Mouse (Mus musculus) heart, adult 2 months (tissue): ENCODE measurements around the gene Lpcat3. TPM values are rescaled to one million over a fixed set of nuclear protein-coding genes. Genes with fewer than 3 reads are reported as not detected.
"Not testable (repeated sequence)": the region's sequence is repeated elsewhere in the genome, so short reads cannot be mapped to it uniquely, and the experiment has no call there.

Source experiments
- DNase-seq, 2 experiments: peaks; one replicate each; pipeline ENCODE4 v3.0.0; 2021
- H3K27ac ChIP-seq: fragments of 200-600 bp; 2 replicates; pipeline ENCODE4 v1.8.1; 2022
- H3K27me3 ChIP-seq: fragments of 200-500 bp; 2 replicates; pipeline ENCODE4 v1.6.1; 2012; ENCODE audit warnings: mild to moderate bottlenecking, low read length, inconsistent platforms, mixed read lengths; ENCODE audit not compliant: control insufficient read depth, insufficient read depth
- H3K36me3 ChIP-seq: fragments of 200-500 bp; 2 replicates; pipeline ENCODE4 v1.6.1; 2012; ENCODE audit warnings: low read length, inconsistent platforms; ENCODE audit not compliant: control insufficient read depth, insufficient read depth
- H3K4me1 ChIP-seq: fragments of 200-500 bp; 2 replicates; pipeline ENCODE4 v1.6.1; 2011; ENCODE audit warnings: low read length; ENCODE audit not compliant: control insufficient read depth, insufficient read depth
- H3K4me3 ChIP-seq: fragments of 200-600 bp; 2 replicates; pipeline ENCODE4 v1.8.1; 2022
- H3K79me2 ChIP-seq: fragments of 200-500 bp; replicated peaks from 2 replicates; pipeline ENCODE4 v1.6.1; 2012; ENCODE audit warnings: mild to moderate bottlenecking, inconsistent platforms, low read length, moderate library complexity, mixed read lengths; ENCODE audit not compliant: control insufficient read depth, insufficient read depth
- H3K9ac ChIP-seq: fragments of 200-500 bp; 2 replicates; pipeline ENCODE4 v1.6.1; 2012; ENCODE audit warnings: low read depth, mild to moderate bottlenecking, control low read depth, inconsistent platforms, low read length, mixed read lengths
- CTCF ChIP-seq: fragments of 200-600 bp; IDR thresholded peaks from 2 replicates; pipeline ENCODE4 v1.8.1; 2022; ENCODE audit warnings: antibody characterized with exemption, mild to moderate bottlenecking, moderate library complexity
- EP300 ChIP-seq: fragments of 200-500 bp; IDR thresholded peaks from 2 replicates; pipeline ENCODE4 v1.6.1; 2011; ENCODE audit warnings: low read depth, low read length, control low read depth; ENCODE audit not compliant: insufficient read depth
- POLR2A ChIP-seq: fragments of 200-500 bp; IDR thresholded peaks from 2 replicates; pipeline ENCODE4 v1.6.1; 2011; ENCODE audit warnings: mild to moderate bottlenecking, low read depth, low read length, control low read depth; ENCODE audit not compliant: insufficient read depth
- WGBS: fragments of 180-500 bp; shearing (Covaris S2); methylation state at CpG from one replicate; pipeline ENCODE4 v1.1.7; 2018; 5-methylcytosine and 5-hydroxymethylcytosine counted together
- intact Hi-C: fragments of 180-260 bp; cut with DNase I; formaldehyde crosslinking; loops from one replicate; pipeline ENCODE4 v1.15.1; 2025
- long read RNA-seq: library from polyadenylated mRNA; stranded (forward); transcript quantifications from one replicate; pipeline ENCODE4 v2.0.0, GENCODE M21; 2021
- polyA plus RNA-seq: library from polyadenylated mRNA; depleted of rRNA; stranded (reverse); fragments of >200 nt; gene quantifications from 2 replicates; pipeline ENCODE4 v1.2.3, GENCODE M21; 2012; rRNA removed
- total RNA-seq, 2 experiments: library from RNA; stranded (reverse); gene quantifications; 2 replicates each; pipeline ENCODE4 v1.2.3; 2021

Gene Lpcat3
- total RNA-seq (10 to 100 TPM; 34.9 to 40.5 TPM), polyA plus RNA-seq (73.4 and 116 TPM in 2 replicates)
- long read RNA-seq, transcript Lpcat3-201 (13 exons, 2,281 nt) = major isoform, 58 of 63 reads
- long read RNA-seq, partial matches to known transcripts = 2 of 63 reads
- long read RNA-seq, other reads (novel, unspliced or antisense) = 3 of 63 reads

DNA sequence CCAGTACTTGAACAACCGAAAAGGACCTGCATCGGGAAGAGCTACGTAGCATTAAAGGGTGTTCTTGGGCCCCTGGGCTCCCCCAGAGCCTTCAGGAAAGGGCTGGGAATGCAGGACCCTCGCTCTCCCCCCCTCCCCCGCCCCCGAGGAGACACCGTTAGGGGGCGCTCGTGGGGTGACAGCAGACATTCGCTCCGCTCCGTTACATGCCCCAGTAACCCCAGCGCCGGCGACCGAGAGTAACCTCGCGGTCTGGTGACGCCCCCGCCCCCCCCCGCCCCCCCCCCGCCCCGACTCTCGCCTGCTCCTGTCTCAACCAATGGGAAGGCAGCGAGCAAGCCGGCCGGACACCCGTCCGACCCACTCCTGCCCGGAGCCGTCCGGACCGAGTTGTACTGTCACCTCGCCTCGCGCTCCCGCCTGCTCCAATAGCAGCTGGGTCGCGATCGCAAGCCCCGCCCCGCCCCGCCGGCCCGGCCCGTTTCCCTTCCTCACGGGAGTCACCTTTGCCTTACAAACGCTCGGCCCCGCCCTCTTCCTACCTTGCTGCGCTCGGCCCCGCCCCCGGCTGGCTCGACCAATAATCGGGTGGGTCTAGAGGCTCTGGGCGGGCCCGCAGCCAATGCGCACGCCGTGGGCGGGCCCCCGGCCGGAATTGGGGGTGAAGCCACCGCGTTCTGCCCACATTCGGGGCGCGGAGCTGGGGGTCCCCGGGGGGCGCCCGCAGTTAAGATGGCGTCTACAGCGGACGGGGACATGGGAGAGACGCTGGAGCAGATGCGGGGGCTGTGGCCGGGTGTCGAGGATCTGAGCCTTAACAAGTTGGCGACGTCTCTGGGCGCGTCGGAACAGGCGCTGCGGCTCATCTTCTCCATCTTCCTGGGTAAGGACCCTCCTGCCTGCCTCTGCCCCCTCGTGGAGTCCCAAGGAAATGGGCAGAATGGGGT lies at the start of gene Lpcat3:
Gene Lpcat3, plus strand, starts transcription at position 551 of the 947 bp plus-strand sequence.
- under 1% methylated on average over 69 of the region's 87 CpGs for WGBS
- DNase-seq = peak; percentile 98 to 99
- peak within 1 kb of the TSS; percentile 91 for H3K4me3 ChIP-seq
- H3K36me3 ChIP-seq = no peaks in the 10 kb centered on the region
- no peaks in the 10 kb centered on the region for H3K27me3 ChIP-seq
- 0 out of 2 replicates have a peak, but pooled peaks have one; percentile 34 for TF ChIP-seq POLR2A
- peak; percentile 82 for TF ChIP-seq CTCF
- TF ChIP-seq EP300 = no peak
- peak within 1 kb of the TSS; percentile 94 for H3K27ac ChIP-seq
- H3K79me2 ChIP-seq = no peaks in the 10 kb centered on the region
- no peaks in the 10 kb centered on the region for H3K4me1 ChIP-seq
- H3K9ac ChIP-seq = peak within 1 kb of the TSS; percentile 77
- intact Hi-C loops = loop anchor here (1.0 to 2.0 kb wide), 3 partner anchors 50 to 93 kb away; partner anchors contain the start of genes Emg1, Grcc10 and Phb2

DNA sequence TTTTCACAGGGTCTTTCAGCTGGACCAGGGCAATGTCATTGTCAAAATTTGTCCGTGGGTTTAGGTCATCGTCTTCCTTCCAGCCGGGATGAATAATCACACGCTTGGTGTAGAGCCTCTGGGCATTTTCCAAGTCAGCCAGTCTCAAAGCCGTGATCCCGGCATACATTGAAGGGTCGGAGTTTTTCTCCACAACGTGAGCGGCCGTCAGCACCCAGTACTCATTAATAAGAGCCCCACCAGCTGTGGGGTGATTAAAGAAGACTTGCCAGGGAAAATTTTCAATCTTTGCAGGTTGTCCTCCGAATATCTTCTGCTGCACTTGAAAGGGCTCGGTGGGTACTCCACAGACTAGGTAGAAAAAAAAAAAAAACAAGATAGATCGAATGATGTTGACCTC lies 37.2 kb upstream of the Lpcat3 start:
- H3K27ac ChIP-seq = no peak overlapping the region
- no peaks in the 10 kb centered on the region for H3K36me3 ChIP-seq
- no peak for DNase-seq
- 78% methylated on average over 13 of the region's 13 CpGs for WGBS
- no peaks in the 10 kb centered on the region for H3K79me2 ChIP-seq
- H3K27me3 ChIP-seq = no peaks in the 10 kb centered on the region
- H3K9ac ChIP-seq = no peak overlapping the region
- H3K4me3 ChIP-seq = no peak overlapping the region
- H3K4me1 ChIP-seq = no peaks in the 10 kb centered on the region
- TF ChIP-seq EP300 (no peak), POLR2A (no peak), CTCF (no peak)
- intact Hi-C loops = no loop called here

DNA sequence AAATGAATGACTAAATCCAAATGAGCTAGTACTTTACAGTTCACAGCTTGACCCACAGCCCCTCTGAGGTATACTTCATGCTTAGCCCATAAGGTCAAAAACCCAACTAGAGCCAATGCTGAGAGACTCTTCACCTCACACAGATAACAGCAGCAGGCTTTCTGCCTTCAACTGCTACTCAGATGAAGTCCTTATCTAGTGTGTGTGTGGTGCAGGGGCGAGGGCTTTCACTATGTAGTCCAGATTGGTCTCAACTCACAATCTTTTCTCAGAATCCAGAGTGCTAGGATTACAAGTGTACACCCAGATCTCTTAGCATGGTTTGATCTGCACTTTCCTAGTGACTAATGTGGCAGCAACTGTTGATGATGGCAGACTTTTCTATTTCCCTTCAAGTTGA lies 36.6 kb upstream of the Lpcat3 start:
- H3K36me3 ChIP-seq, intact Hi-C loops, H3K27me3 ChIP-seq, H3K4me3 ChIP-seq, H3K9ac ChIP-seq, H3K79me2 ChIP-seq, H3K4me1 ChIP-seq, DNase-seq, H3K27ac ChIP-seq: not testable (repeated sequence)
- WGBS = 17% methylated on average over 1 of the region's 1 CpGs

DNA sequence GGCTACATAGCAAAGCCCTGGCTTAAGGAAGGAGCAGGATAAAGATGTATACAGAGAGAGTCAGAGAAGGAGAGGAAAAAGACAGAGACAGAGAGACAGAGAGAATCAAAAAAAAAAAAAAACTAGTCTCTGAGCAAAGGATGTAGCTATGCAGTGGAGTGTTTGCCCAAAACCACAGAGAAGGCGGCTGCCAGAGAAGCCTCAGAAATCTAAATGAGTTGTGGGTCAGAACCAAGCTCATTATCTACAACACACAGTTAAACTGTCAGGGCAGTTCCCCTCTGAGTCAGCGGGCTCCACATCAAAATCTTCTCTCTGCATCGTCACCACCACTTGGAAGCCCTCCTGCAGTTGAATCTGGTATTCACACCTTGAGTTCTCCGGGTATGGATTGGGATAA lies 32.1 kb upstream of the Lpcat3 start:
- 72% methylated on average over 4 of the region's 4 CpGs for WGBS
- Histone ChIP-seq H3K4me3 (no peak overlapping the region), H3K79me2 (no peaks in the 10 kb centered on the region), H3K9ac (no peak overlapping the region), H3K27ac (no peak overlapping the region), H3K36me3 (no peaks in the 10 kb centered on the region), H3K27me3 (no peaks in the 10 kb centered on the region), H3K4me1 (no peaks in the 10 kb centered on the region)
- no peak for DNase-seq
- intact Hi-C loops = no loop called here
- TF ChIP-seq EP300 = no peak
- no peak for TF ChIP-seq CTCF
- no peak for TF ChIP-seq POLR2A

DNA sequence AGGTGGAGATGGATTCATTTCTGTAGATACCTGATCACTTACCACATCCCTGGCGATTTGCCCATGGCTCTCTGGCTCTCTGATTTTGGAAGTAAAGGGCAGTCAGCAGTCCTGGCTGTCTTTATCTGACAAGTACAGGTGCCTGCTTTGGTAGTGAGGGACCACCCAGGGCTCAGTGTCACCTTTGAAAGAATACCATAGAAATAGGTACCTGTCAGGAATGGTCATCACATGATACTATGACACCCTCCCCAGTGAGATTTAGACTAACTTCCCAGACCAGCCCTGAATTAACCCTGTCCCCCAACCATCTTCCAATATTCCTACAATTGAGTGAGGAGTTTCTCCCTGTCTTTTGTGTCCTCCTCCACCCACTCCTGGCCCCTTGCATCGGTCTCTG lies 26.8 kb upstream of the Lpcat3 start, which contains the start of gene C1s2:
Gene C1s2, minus strand, starts transcription at position 101 of the 400 bp plus-strand sequence.
- H3K27me3 ChIP-seq, H3K4me1 ChIP-seq, H3K79me2 ChIP-seq, H3K9ac ChIP-seq, DNase-seq, H3K36me3 ChIP-seq, intact Hi-C loops, H3K27ac ChIP-seq, H3K4me3 ChIP-seq: not testable (repeated sequence)
- 72% methylated on average over 2 of the region's 2 CpGs for WGBS

DNA sequence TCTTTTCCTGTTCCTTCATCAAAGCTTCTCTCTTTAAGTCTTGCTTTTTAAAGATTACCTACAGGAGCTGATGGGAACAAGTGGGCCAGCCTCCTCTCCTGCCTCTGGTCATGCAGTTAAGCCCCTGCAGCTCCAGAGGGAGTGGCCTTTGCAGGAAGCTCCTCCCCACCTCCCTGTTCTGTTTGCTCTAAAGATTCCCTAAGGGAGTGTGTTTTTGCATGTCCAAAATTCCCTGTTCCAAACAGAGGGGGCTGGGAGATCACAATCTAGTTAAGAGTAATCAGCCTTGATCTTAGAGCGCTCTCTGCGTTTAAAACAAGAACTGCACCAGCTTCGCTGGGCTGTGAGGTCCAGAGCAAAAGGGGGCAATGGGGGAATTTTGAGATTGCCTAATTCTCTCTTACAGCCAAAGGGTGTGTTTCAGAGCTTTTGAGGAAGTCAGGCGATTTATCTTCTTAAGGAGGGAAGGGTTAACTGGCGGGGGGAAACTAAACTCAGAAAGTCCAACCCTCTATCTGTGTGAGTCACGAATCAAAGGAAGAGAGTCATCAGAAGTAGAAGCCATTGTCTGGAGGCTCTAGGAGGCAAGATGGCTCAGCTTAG lies 25.9 kb upstream of the Lpcat3 start:
- H3K9ac ChIP-seq, H3K4me3 ChIP-seq, DNase-seq, H3K36me3 ChIP-seq, intact Hi-C loops, H3K27ac ChIP-seq, H3K4me1 ChIP-seq, H3K27me3 ChIP-seq, H3K79me2 ChIP-seq: not testable (repeated sequence)
- 23% methylated on average over 6 of the region's 6 CpGs for WGBS
- TF ChIP-seq CTCF = peak; percentile 21
